Mouse (Mus musculus) thymus, adult 2 months (tissue): Measurements from ENCODE around the gene Gm15557. TPM values are rescaled to one million over a fixed set of nuclear protein-coding genes. Genes with fewer than 3 reads are reported as not detected.

Source experiments
- DNase-seq: peaks from one replicate; pipeline ENCODE4 v3.0.0; 2021
- H3K27ac ChIP-seq: fragments of 200-500 bp; 2 replicates; pipeline ENCODE4 v1.5.1; 2012; ENCODE audit warnings: low read length, control low read depth; ENCODE audit not compliant: control insufficient read depth, insufficient read depth
- H3K27me3 ChIP-seq: fragments of 200-500 bp; 2 replicates; pipeline ENCODE4 v1.6.1; 2012; ENCODE audit warnings: mild to moderate bottlenecking, low read length, moderate library complexity, mixed read lengths; ENCODE audit not compliant: control insufficient read depth, insufficient read depth
- H3K36me3 ChIP-seq: fragments of 200-500 bp; 2 replicates; pipeline ENCODE4 v1.6.1; 2012; ENCODE audit warnings: mild to moderate bottlenecking, low read length, moderate library complexity; ENCODE audit not compliant: control insufficient read depth, insufficient read depth
- H3K4me1 ChIP-seq: fragments of 200-500 bp; replicated peaks from 2 replicates; pipeline ENCODE4 v1.6.1; 2012; ENCODE audit warnings: low read length; ENCODE audit not compliant: control insufficient read depth, insufficient read depth
- H3K4me3 ChIP-seq: fragments of 200-500 bp; 2 replicates; pipeline ENCODE4 v1.5.1; 2012; ENCODE audit warnings: mild to moderate bottlenecking, low read length, control low read depth, moderate library complexity; ENCODE audit not compliant: control insufficient read depth, insufficient read depth
- CTCF ChIP-seq: fragments of 200-500 bp; IDR thresholded peaks from 2 replicates; pipeline ENCODE4 v1.5.1; 2012; ENCODE audit warnings: mild to moderate bottlenecking, control low read depth, low read length, moderate library complexity, borderline replicate concordance; ENCODE audit not compliant: control insufficient read depth, poor library complexity, insufficient read depth; ENCODE audit errors: extremely low read depth
- POLR2A ChIP-seq: fragments of 200-500 bp; IDR thresholded peaks from 2 replicates; pipeline ENCODE4 v1.6.1; 2012; ENCODE audit warnings: mild to moderate bottlenecking, low read length, control low read depth, moderate library complexity; ENCODE audit not compliant: control insufficient read depth, poor library complexity, insufficient read depth; ENCODE audit errors: extremely low read depth
- WGBS: fragments of 180-500 bp; shearing (Covaris S2); methylation state at CpG from one replicate; pipeline ENCODE4 v1.1.7; 2018; 5-methylcytosine and 5-hydroxymethylcytosine counted together
- polyA plus RNA-seq: library from polyadenylated mRNA; depleted of rRNA; stranded (reverse); fragments of >200 nt; gene quantifications from 2 replicates; pipeline ENCODE4 v1.2.3, GENCODE M21; 2012

The Gm15557 gene
- polyA plus RNA-seq, 1 experiment: not detected

GRCm38 (mm10) chr2:155945124-155945523 lies 4.6 kb downstream of the Gm15557 start, which contains the start of gene Gdf5:
TSS of gene Gdf5 (minus strand) at chr2:155945367.
- no peaks in the 10 kb centered on the region for H3K36me3 ChIP-seq
- no peak for TF ChIP-seq POLR2A
- no peak for TF ChIP-seq CTCF
- no peaks in the 10 kb centered on the region for H3K27me3 ChIP-seq
- 86% methylated on average over 13 of the region's 13 CpGs for WGBS
- H3K27ac ChIP-seq: no peak within 1 kb of the TSS
- no peak within 1 kb of the TSS for H3K4me3 ChIP-seq
- H3K4me1 ChIP-seq: no peaks in the 10 kb centered on the region
- DNase-seq: no peak

- Histone ChIP-seq H3K27me3 (no peaks in the 10 kb centered on the region), H3K27ac (no peak overlapping the region)
- WGBS: 99% methylated on average over 5 of the region's 5 CpGs
Measured at GRCm38 (mm10) chr2:155945580-155945979, 5.1 kb downstream of the Gm15557 start.

GRCm38 (mm10) chr2:155946069-155946468 lies 5.5 kb downstream of the Gm15557 start:
- Histone ChIP-seq H3K36me3 (no peaks in the 10 kb centered on the region), H3K4me3 (no peak overlapping the region), H3K4me1 (no peaks in the 10 kb centered on the region), H3K27ac (no peak overlapping the region), H3K27me3 (no peaks in the 10 kb centered on the region)
- peak; percentile 67; the same call in 1 of the 2 replicates for TF ChIP-seq CTCF
- TF ChIP-seq POLR2A: no peak
- peak; percentile 65 for DNase-seq
- WGBS: 5% methylated on average over 7 of the region's 7 CpGs

More at GRCm38 (mm10) chr2:155945580-155945979, 5.1 kb downstream of the Gm15557 start:
- no peak for DNase-seq
- TF ChIP-seq POLR2A (no peak), CTCF (no peak)
- H3K36me3 ChIP-seq: no peaks in the 10 kb centered on the region
- H3K4me3 ChIP-seq: no peak overlapping the region
- no peaks in the 10 kb centered on the region for H3K4me1 ChIP-seq

- 79% methylated on average over 4 of the region's 4 CpGs for WGBS
- DNase-seq: no peak
- Histone ChIP-seq H3K27ac (no peak overlapping the region), H3K4me3 (no peak overlapping the region), H3K27me3 (no peaks in the 10 kb centered on the region), H3K4me1 (no peaks in the 10 kb centered on the region), H3K36me3 (no peaks in the 10 kb centered on the region)
- TF ChIP-seq CTCF (no peak), POLR2A (no peak)
Measured at GRCm38 (mm10) chr2:155946499-155946898, 6.0 kb downstream of the Gm15557 start.

GRCm38 (mm10) chr2:155947390-155948002 lies 7.0 kb downstream of the Gm15557 start:
- Histone ChIP-seq H3K27ac (no peak overlapping the region), H3K27me3 (no peaks in the 10 kb centered on the region), H3K4me1 (no peaks in the 10 kb centered on the region), H3K36me3 (no peaks in the 10 kb centered on the region), H3K4me3 (no peak overlapping the region)
- TF ChIP-seq POLR2A (no peak), CTCF (no peak)
- WGBS: 61% methylated on average over 5 of the region's 5 CpGs
- no peak for DNase-seq

- Histone ChIP-seq H3K27ac (no peak overlapping the region), H3K4me3 (no peak overlapping the region), H3K4me1 (no peaks in the 10 kb centered on the region), H3K27me3 (no peaks in the 10 kb centered on the region), H3K36me3 (no peaks in the 10 kb centered on the region)
- no peak for DNase-seq
- WGBS: 89% methylated on average over 6 of the region's 6 CpGs
- TF ChIP-seq CTCF (no peak), POLR2A (no peak)
Measured at GRCm38 (mm10) chr2:155949362-155949761, 8.8 kb downstream of the Gm15557 start.
